Mouse (Mus musculus): ENCODE results near the gene Krtap19-3. TPM values are rescaled to one million over a fixed set of nuclear protein-coding genes. Genes with fewer than 3 reads are reported as not detected.

Gene Krtap19-3
- total and polyA plus RNA-seq, 3 experiments: not detected

- H3K27me3 ChIP-seq (ENCODE audit: insufficient read depth, low read length): no peaks in the 10 kb centered on the region
- peaks cover 4% of the 10 kb centered on the region; the same call in 1 of the 2 replicates for H3K9me3 ChIP-seq (replicated peaks)
- no peaks in the 10 kb centered on the region for H3K36me3 ChIP-seq (replicated peaks)
- H3K4me1 ChIP-seq (ENCODE audit: insufficient read depth, low read depth, low read length): no peaks in the 10 kb centered on the region
- no peak overlapping the region for H3K4me3 ChIP-seq (ENCODE audit: low read depth, low read length)
- ATAC-seq (ENCODE audit: extremely low read depth, insufficient number of reproducible peaks, low FRiP score, poor library complexity, severe bottlenecking) (no peak), DNase-seq (ENCODE audit: low spot score) (no peak)
- TF ChIP-seq GATA2 (IDR thresholded peaks at IDR 0.05; ENCODE audit: borderline replicate concordance, low read depth, low read length) (no peak), CTCF (IDR thresholded peaks at IDR 0.05; ENCODE audit: low read depth, low read length) (no peak), TAL1 (conservative IDR thresholded peaks at IDR 0.05; ENCODE audit: low read depth, low read length) (no peak), GATA1 (IDR thresholded peaks at IDR 0.05; ENCODE audit: borderline replicate concordance, low read length) (no peak)
Measured at GRCm38 (mm10) chr16:88864887-88865407, 12.9 kb downstream of the Krtap19-3 start.

DNA sequence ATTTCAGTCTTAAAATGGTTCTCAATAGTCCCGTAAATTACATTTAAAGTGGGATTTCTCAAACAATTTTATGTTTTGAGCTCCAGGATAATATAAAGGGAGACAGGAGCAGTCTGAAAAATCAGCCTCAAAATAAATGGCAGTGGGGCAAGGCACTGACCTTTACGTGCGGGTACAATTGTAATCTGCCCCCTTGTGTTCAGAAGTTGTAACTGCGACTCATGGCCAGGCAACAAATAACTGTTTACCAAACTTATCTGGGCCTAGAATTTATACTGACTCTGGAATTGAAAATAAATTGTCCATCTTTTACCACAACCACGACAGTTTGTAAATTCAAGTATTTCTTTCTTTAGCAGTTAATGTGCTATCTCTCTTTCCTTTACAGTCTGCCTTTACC, 26.4 kb downstream of the Krtap19-3 start:
- Histone ChIP-seq H3K27me3 (ENCODE audit: insufficient read depth, low read length) (no peaks in the 10 kb centered on the region), H3K36me3 (replicated peaks) (no peaks in the 10 kb centered on the region), H3K4me1 (ENCODE audit: insufficient read depth, low read depth, low read length) (no peaks in the 10 kb centered on the region), H3K4me3 (ENCODE audit: low read depth, low read length) (no peak overlapping the region), H3K9me3 (replicated peaks) (peaks cover 5% of the 10 kb centered on the region)
- TF ChIP-seq CTCF (IDR thresholded peaks at IDR 0.05; ENCODE audit: low read depth, low read length): peak; percentile 41
- TF ChIP-seq TAL1 (conservative IDR thresholded peaks at IDR 0.05; ENCODE audit: low read depth, low read length): no peak
- no peak for TF ChIP-seq POLR2AphosphoS5 (IDR thresholded peaks at IDR 0.05; ENCODE audit: insufficient replicate concordance, low read depth, low read length)
- TF ChIP-seq GATA2 (IDR thresholded peaks at IDR 0.05; ENCODE audit: borderline replicate concordance, low read depth, low read length): no peak
- no peak for DNase-seq (ENCODE audit: low spot score)
- ATAC-seq (ENCODE audit: extremely low read depth, insufficient number of reproducible peaks, low FRiP score, poor library complexity, severe bottlenecking): no peak

GRCm38 (mm10) chr16:88848558-88848957, 29.3 kb downstream of the Krtap19-3 start:
- DNase-seq (ENCODE audit: low spot score) (no peak), ATAC-seq (ENCODE audit: extremely low read depth, insufficient number of reproducible peaks, low FRiP score, poor library complexity, severe bottlenecking) (no peak)
- Histone ChIP-seq H3K36me3 (replicated peaks) (no peaks in the 10 kb centered on the region), H3K4me3 (ENCODE audit: low read depth, low read length) (no peak overlapping the region), H3K4me1 (ENCODE audit: insufficient read depth, low read depth, low read length) (no peaks in the 10 kb centered on the region), H3K27me3 (ENCODE audit: insufficient read depth, low read length) (no peaks in the 10 kb centered on the region), H3K9me3 (replicated peaks) (peaks cover 8% of the 10 kb centered on the region)
- TF ChIP-seq POLR2AphosphoS5 (IDR thresholded peaks at IDR 0.05; ENCODE audit: insufficient replicate concordance, low read depth, low read length) (no peak), GATA1 (IDR thresholded peaks at IDR 0.05; ENCODE audit: borderline replicate concordance, low read length) (no peak), GATA2 (IDR thresholded peaks at IDR 0.05; ENCODE audit: borderline replicate concordance, low read depth, low read length) (no peak), CTCF (IDR thresholded peaks at IDR 0.05; ENCODE audit: low read depth, low read length) (no peak), TAL1 (conservative IDR thresholded peaks at IDR 0.05; ENCODE audit: low read depth, low read length) (no peak)

- ATAC-seq (ENCODE audit: extremely low read depth, insufficient number of reproducible peaks, low FRiP score, poor library complexity, severe bottlenecking): no peak
- H3K9me3 ChIP-seq (replicated peaks): peaks cover 13% of the 10 kb centered on the region
Measured at GRCm38 (mm10) chr16:88847363-88847762, 30.5 kb downstream of the Krtap19-3 start.

More at GRCm38 (mm10) chr16:88847363-88847762, 30.5 kb downstream of the Krtap19-3 start:
- Histone ChIP-seq H3K4me1 (ENCODE audit: insufficient read depth, low read depth, low read length) (no peaks in the 10 kb centered on the region), H3K36me3 (replicated peaks) (no peaks in the 10 kb centered on the region), H3K4me3 (ENCODE audit: low read depth, low read length) (no peak overlapping the region), H3K27me3 (ENCODE audit: insufficient read depth, low read length) (no peaks in the 10 kb centered on the region)
- no peak for DNase-seq (ENCODE audit: low spot score)
- TF ChIP-seq TAL1 (conservative IDR thresholded peaks at IDR 0.05; ENCODE audit: low read depth, low read length) (no peak), POLR2AphosphoS5 (IDR thresholded peaks at IDR 0.05; ENCODE audit: insufficient replicate concordance, low read depth, low read length) (no peak), CTCF (IDR thresholded peaks at IDR 0.05; ENCODE audit: low read depth, low read length) (no peak), GATA2 (IDR thresholded peaks at IDR 0.05; ENCODE audit: borderline replicate concordance, low read depth, low read length) (no peak), GATA1 (IDR thresholded peaks at IDR 0.05; ENCODE audit: borderline replicate concordance, low read length) (no peak)

Other genes starting within 250 kb of the Krtap19-3 start
Only the 20 nearest of the 24 such genes appear.
- not detected in 2 replicates for gene 2310061N02Rik, start 170.1 kb downstream of the Krtap19-3 start, total RNA-seq (2014; fragmentation: Nextera tagmentation)
- gene 2310061N02Rik, start 170.1 kb downstream of the Krtap19-3 start, total RNA-seq (2017): not detected in 2 replicates
- gene 2310061N02Rik, start 170.1 kb downstream of the Krtap19-3 start, polyA plus RNA-seq (2012): not detected in 2 replicates
- not detected in 2 replicates for gene Krtap13-1, start 149.2 kb downstream of the Krtap19-3 start, total RNA-seq (2014; fragmentation: Nextera tagmentation)
- 0.27 TPM in 1 of 2 replicates, not detected in the other for gene Krtap13-1, start 149.2 kb downstream of the Krtap19-3 start, total RNA-seq (2017)
- not detected in 2 replicates for gene Krtap13-1, start 149.2 kb downstream of the Krtap19-3 start, polyA plus RNA-seq (2012)
- not detected in 2 replicates for gene Krtap13, start 126.4 kb downstream of the Krtap19-3 start, total RNA-seq (2014; fragmentation: Nextera tagmentation)
- gene Krtap13, start 126.4 kb downstream of the Krtap19-3 start, total RNA-seq (2017): not detected in 2 replicates
- not detected in 2 replicates for gene Krtap13, start 126.4 kb downstream of the Krtap19-3 start, polyA plus RNA-seq (2012)
- not detected in 2 replicates for gene 2310034C09Rik, start 119.2 kb downstream of the Krtap19-3 start, total RNA-seq (2014; fragmentation: Nextera tagmentation)
- gene 2310034C09Rik, start 119.2 kb downstream of the Krtap19-3 start, total RNA-seq (2017): not detected in 2 replicates
- not detected in 2 replicates for gene 2310034C09Rik, start 119.2 kb downstream of the Krtap19-3 start, polyA plus RNA-seq (2012)
- gene 2310057N15Rik, start 103.8 kb downstream of the Krtap19-3 start, total RNA-seq (2014; fragmentation: Nextera tagmentation): not detected in 2 replicates
- 0.12 TPM in 1 of 2 replicates, not detected in the other for gene 2310057N15Rik, start 103.8 kb downstream of the Krtap19-3 start, total RNA-seq (2017)
- gene 2310057N15Rik, start 103.8 kb downstream of the Krtap19-3 start, polyA plus RNA-seq (2012): not detected in 2 replicates
- not detected in 2 replicates for gene Gm5965, start 100.1 kb downstream of the Krtap19-3 start, total RNA-seq (2014; fragmentation: Nextera tagmentation)
- gene Gm5965, start 100.1 kb downstream of the Krtap19-3 start, total RNA-seq (2017): not detected in 2 replicates
- gene Gm5965, start 100.1 kb downstream of the Krtap19-3 start, polyA plus RNA-seq (2012): 0.17 TPM in 1 of 2 replicates, not detected in the other
- gene Gm20741, start 65.8 kb downstream of the Krtap19-3 start, total RNA-seq (2014; fragmentation: Nextera tagmentation): not detected in 2 replicates
- gene Gm20741, start 65.8 kb downstream of the Krtap19-3 start, total RNA-seq (2017): not detected in 2 replicates
- gene Gm20741, start 65.8 kb downstream of the Krtap19-3 start, polyA plus RNA-seq (2012): not detected in 2 replicates
- gene Krtap15, start 57.8 kb downstream of the Krtap19-3 start, total RNA-seq (2014; fragmentation: Nextera tagmentation): not detected in 2 replicates
- not detected in 2 replicates for gene Krtap15, start 57.8 kb downstream of the Krtap19-3 start, total RNA-seq (2017)
- not detected in 2 replicates for gene Krtap15, start 57.8 kb downstream of the Krtap19-3 start, polyA plus RNA-seq (2012)
- gene Krtap14, start 51.9 kb downstream of the Krtap19-3 start, total RNA-seq (2014; fragmentation: Nextera tagmentation): not detected in 2 replicates
- 0.17 TPM in 1 of 2 replicates, not detected in the other for gene Krtap14, start 51.9 kb downstream of the Krtap19-3 start, total RNA-seq (2017)
- gene Krtap14, start 51.9 kb downstream of the Krtap19-3 start, polyA plus RNA-seq (2012): not detected in 2 replicates
- gene Krtap19-1, start 8.6 kb downstream of the Krtap19-3 start, total RNA-seq (2014; fragmentation: Nextera tagmentation): not detected in 2 replicates
- gene Krtap19-1, start 8.6 kb downstream of the Krtap19-3 start, total RNA-seq (2017): not detected in 2 replicates
- gene Krtap19-1, start 8.6 kb downstream of the Krtap19-3 start, polyA plus RNA-seq (2012): not detected in 2 replicates
- not detected in 2 replicates for gene Krtap19-2, start 3.8 kb downstream of the Krtap19-3 start, total RNA-seq (2014; fragmentation: Nextera tagmentation)
- gene Krtap19-2, start 3.8 kb downstream of the Krtap19-3 start, total RNA-seq (2017): not detected in 2 replicates
- not detected in 2 replicates for gene Krtap19-2, start 3.8 kb downstream of the Krtap19-3 start, polyA plus RNA-seq (2012)
- gene Krtap19-4, start 7.1 kb upstream of the Krtap19-3 start, total RNA-seq (2014; fragmentation: Nextera tagmentation): not detected in 2 replicates
- gene Krtap19-4, start 7.1 kb upstream of the Krtap19-3 start, total RNA-seq (2017): not detected in 2 replicates
- gene Krtap19-4, start 7.1 kb upstream of the Krtap19-3 start, polyA plus RNA-seq (2012): not detected in 2 replicates
- gene Krtap19-5, start 18.4 kb upstream of the Krtap19-3 start, total RNA-seq (2014; fragmentation: Nextera tagmentation): not detected in 2 replicates
- gene Krtap19-5, start 18.4 kb upstream of the Krtap19-3 start, total RNA-seq (2017): not detected in 2 replicates
- not detected in 2 replicates for gene Krtap19-5, start 18.4 kb upstream of the Krtap19-3 start, polyA plus RNA-seq (2012)
- not detected in 2 replicates for gene Krtap19-9b, start 54.2 kb upstream of the Krtap19-3 start, total RNA-seq (2014; fragmentation: Nextera tagmentation)
- gene Krtap19-9b, start 54.2 kb upstream of the Krtap19-3 start, total RNA-seq (2017): not detected in 2 replicates
- gene Krtap19-9b, start 54.2 kb upstream of the Krtap19-3 start, polyA plus RNA-seq (2012): not detected in 2 replicates
- not detected in 2 replicates for gene Krtap16-3, start 84.8 kb upstream of the Krtap19-3 start, total RNA-seq (2014; fragmentation: Nextera tagmentation)
- 0.23 TPM in 1 of 2 replicates, not detected in the other for gene Krtap16-3, start 84.8 kb upstream of the Krtap19-3 start, total RNA-seq (2017)
- gene Krtap16-3, start 84.8 kb upstream of the Krtap19-3 start, polyA plus RNA-seq (2012): not detected in 2 replicates
- gene Krtap22-2, start 132.7 kb upstream of the Krtap19-3 start, total RNA-seq (2014; fragmentation: Nextera tagmentation): not detected in 2 replicates
- gene Krtap22-2, start 132.7 kb upstream of the Krtap19-3 start, total RNA-seq (2017): 1.0 TPM in 1 of 2 replicates, not detected in the other
- not detected in 2 replicates for gene Krtap22-2, start 132.7 kb upstream of the Krtap19-3 start, polyA plus RNA-seq (2012)
- gene Gm10229, start 137.2 kb upstream of the Krtap19-3 start, total RNA-seq (2014; fragmentation: Nextera tagmentation): not detected in 2 replicates
- not detected in 2 replicates for gene Gm10229, start 137.2 kb upstream of the Krtap19-3 start, total RNA-seq (2017)
- not detected in 2 replicates for gene Gm10229, start 137.2 kb upstream of the Krtap19-3 start, polyA plus RNA-seq (2012)
- not detected in 2 replicates for gene Krtap6-1, start 153.7 kb upstream of the Krtap19-3 start, total RNA-seq (2014; fragmentation: Nextera tagmentation)
- not detected in 2 replicates for gene Krtap6-1, start 153.7 kb upstream of the Krtap19-3 start, total RNA-seq (2017)
- gene Krtap6-1, start 153.7 kb upstream of the Krtap19-3 start, polyA plus RNA-seq (2012): not detected in 2 replicates
- gene Gm10228, start 163.4 kb upstream of the Krtap19-3 start, total RNA-seq (2014; fragmentation: Nextera tagmentation): not detected in 2 replicates
- gene Gm10228, start 163.4 kb upstream of the Krtap19-3 start, total RNA-seq (2017): not detected in 2 replicates
- not detected in 2 replicates for gene Gm10228, start 163.4 kb upstream of the Krtap19-3 start, polyA plus RNA-seq (2012)
- gene Krtap6-5, start 169.8 kb upstream of the Krtap19-3 start, total RNA-seq (2014; fragmentation: Nextera tagmentation): not detected in 2 replicates
- gene Krtap6-5, start 169.8 kb upstream of the Krtap19-3 start, total RNA-seq (2017): not detected in 2 replicates
- gene Krtap6-5, start 169.8 kb upstream of the Krtap19-3 start, polyA plus RNA-seq (2012): not detected in 2 replicates